Mouse (Mus musculus) CH12.LX (cell line): ENCODE results near the gene Tshz2. TPM values are rescaled to one million over a fixed set of nuclear protein-coding genes. Genes with fewer than 3 reads are reported as not detected.

Source experiments
- DNase-seq: peaks from one replicate; pipeline ENCODE4 v3.0.0-alpha.2; 2013; ENCODE audit errors: extremely low read depth
- H3K27ac ChIP-seq: 2 replicates; pipeline ENCODE4 v1.5.1; 2012; ENCODE audit warnings: low read depth, mild to moderate bottlenecking, control low read depth, moderate library complexity; ENCODE audit not compliant: insufficient read depth
- H3K27me3 ChIP-seq: replicated peaks from 2 replicates; pipeline ENCODE3; 2012; ENCODE audit warnings: inconsistent platforms
- H3K36me3 ChIP-seq, 2 experiments: replicated peaks in 1 of 2; 2 replicates each; pipeline versions ENCODE3 to v1.6.1; 2012; ENCODE audit warnings: inconsistent platforms in 1 of 2, low read length in 1 of 2, mild to moderate bottlenecking in 1 of 2, mixed read lengths in 1 of 2, moderate library complexity in 1 of 2; ENCODE audit not compliant: control insufficient read depth in 1 of 2, insufficient read depth in 1 of 2
- H3K4me1 ChIP-seq, 2 experiments: 2 replicates each; pipeline ENCODE4 v1.6.1; 2012; ENCODE audit warnings: inconsistent platforms in 1 of 2, moderate library complexity in 1 of 2; ENCODE audit not compliant: insufficient read depth in 2 of 2, control insufficient read depth in 1 of 2
- H3K4me2 ChIP-seq: 2 replicates; pipeline ENCODE4 v1.6.1; 2012; ENCODE audit warnings: low read depth, mild to moderate bottlenecking, control low read depth; ENCODE audit not compliant: poor library complexity, insufficient read depth, severe bottlenecking
- H3K4me3 ChIP-seq, 3 experiments: fragments of 150-350 bp in 1 of 3; sonication (generic) in 1 of 3; replicated peaks in 1 of 3; 2 replicates each; pipeline versions ENCODE3 to v1.5.1; 2011 to 2012; ENCODE audit warnings: low read depth in 2 of 3, low read length in 2 of 3, mild to moderate bottlenecking in 2 of 3, moderate library complexity in 2 of 3, control low read depth in 1 of 3, improper control_type of control experiment in 1 of 3, inconsistent platforms in 1 of 3, mixed read lengths in 1 of 3; ENCODE audit not compliant: poor library complexity in 1 of 3
- H3K79me2 ChIP-seq: replicated peaks from 2 replicates; pipeline ENCODE4 v1.6.1; 2012; ENCODE audit warnings: mild to moderate bottlenecking, moderate library complexity; ENCODE audit not compliant: control insufficient read depth, poor library complexity, insufficient read depth, severe bottlenecking; ENCODE audit errors: extremely low read depth
- H3K9ac ChIP-seq: 2 replicates; pipeline ENCODE4 v1.6.1; 2012; ENCODE audit warnings: low read depth, mild to moderate bottlenecking, control low read depth, moderate library complexity; ENCODE audit not compliant: insufficient read depth
- H3K9me3 ChIP-seq: replicated peaks from 2 replicates; pipeline ENCODE3; 2012; ENCODE audit warnings: low read length, inconsistent platforms, mixed read lengths
- CTCF ChIP-seq, 2 experiments: IDR thresholded peaks in 1 of 2; conservative IDR thresholded peaks in 1 of 2; 2 replicates each; pipeline ENCODE4 v1.5.1; 2011 to 2012; ENCODE audit warnings: low read depth in 2 of 2, low read length in 2 of 2, improper control_type of control experiment in 1 of 2, inconsistent platforms in 1 of 2, mild to moderate bottlenecking in 1 of 2, moderate library complexity in 1 of 2
- ELF1 ChIP-seq: IDR thresholded peaks from 2 replicates; pipeline ENCODE4 v1.6.1; 2014; ENCODE audit warnings: low read depth, mild to moderate bottlenecking, inconsistent platforms, low read length, improper control_type of control experiment
- EP300 ChIP-seq: IDR thresholded peaks from 2 replicates; pipeline ENCODE4 v1.6.1; 2011; ENCODE audit warnings: low read length, improper control_type of control experiment
- GABPA ChIP-seq: IDR thresholded peaks from 2 replicates; pipeline ENCODE4 v1.6.1; 2012; ENCODE audit warnings: low read depth, low read length, improper control_type of control experiment, inconsistent platforms; ENCODE audit not compliant: insufficient replicate concordance
- IRF4 ChIP-seq: IDR thresholded peaks from 2 replicates; pipeline ENCODE4 v1.6.1; 2014; ENCODE audit warnings: low read depth, mild to moderate bottlenecking, inconsistent platforms, low read length, improper control_type of control experiment
- MAFK ChIP-seq: IDR thresholded peaks from 2 replicates; pipeline ENCODE4 v1.6.1; 2011; ENCODE audit warnings: low read length, improper control_type of control experiment; ENCODE audit not compliant: insufficient replicate concordance
- MAZ ChIP-seq: IDR thresholded peaks from 2 replicates; pipeline ENCODE4 v1.6.1; 2012; ENCODE audit warnings: low read depth, mild to moderate bottlenecking, inconsistent platforms, low read length, improper control_type of control experiment, moderate library complexity
- MEF2A ChIP-seq: IDR thresholded peaks from 2 replicates; pipeline ENCODE4 v1.6.1; 2014; ENCODE audit warnings: low read depth, mild to moderate bottlenecking, inconsistent platforms, low read length, improper control_type of control experiment, borderline replicate concordance
- NELFE ChIP-seq: IDR thresholded peaks from 2 replicates; pipeline ENCODE4 v1.6.1; 2011; ENCODE audit warnings: low read depth, low read length, improper control_type of control experiment
- PAX5 ChIP-seq: IDR thresholded peaks from 2 replicates; pipeline ENCODE4 v1.6.1; 2012; ENCODE audit warnings: low read length, inconsistent platforms, mixed read lengths
- RAD21 ChIP-seq: IDR thresholded peaks from 2 replicates; pipeline ENCODE4 v1.6.1; 2011; ENCODE audit warnings: low read depth, mild to moderate bottlenecking, low read length, improper control_type of control experiment, moderate library complexity
- SIN3A ChIP-seq: IDR thresholded peaks from 2 replicates; pipeline ENCODE4 v1.6.1; 2012; ENCODE audit warnings: low read length, improper control_type of control experiment, inconsistent platforms
- TBP ChIP-seq: conservative IDR thresholded peaks from 2 replicates; pipeline ENCODE4 v1.6.1; 2011; ENCODE audit warnings: low read depth, low read length, improper control_type of control experiment
- TCF12 ChIP-seq: IDR thresholded peaks from 2 replicates; pipeline ENCODE4 v1.6.1; 2014; ENCODE audit warnings: low read depth, mild to moderate bottlenecking, inconsistent platforms, low read length, improper control_type of control experiment
- USF1 ChIP-seq: IDR thresholded peaks from 2 replicates; pipeline ENCODE4 v1.6.1; 2014; ENCODE audit warnings: low read depth, mild to moderate bottlenecking, inconsistent platforms, low read length, improper control_type of control experiment
- ZC3H11A ChIP-seq: IDR thresholded peaks from 2 replicates; pipeline ENCODE4 v1.6.1; 2012; ENCODE audit warnings: low read depth, mild to moderate bottlenecking, inconsistent platforms, low read length, improper control_type of control experiment
- dilution Hi-C: fragments of 300-500 bp; cut with MboI; formaldehyde crosslinking; loops from 2 replicates; pipeline ENCODE4 v1.14.3; 2020; ENCODE audit warnings: low sequenced_read_pairs; ENCODE audit not compliant: extremely low pct_unique_long_range_greater_than_20kb, extremely low pct_ligation_motif_present
- in situ Hi-C: fragments of 300-500 bp; cut with MboI; formaldehyde crosslinking; loops from 3 replicates; pipeline ENCODE4 v1.14.3; 2019; ENCODE audit warnings: low sequenced_read_pairs, low pct_ligation_motif_present, low pct_unique_long_range_greater_than_20kb, mixed read lengths
- polyA plus RNA-seq: library from polyadenylated mRNA; unstranded; fragments of >175 nt; gene quantifications from 2 replicates; pipeline ENCODE4 v1.2.1, GENCODE M21; 2012; ENCODE audit warnings: low read depth; ENCODE audit not compliant: insufficient read length
- total RNA-seq, 2 experiments: library from RNA; depleted of rRNA; stranded (reverse); fragments of 300-350 nt in 1 of 2; fragments of >200 nt in 1 of 2; gene quantifications; 2 replicates each; pipeline ENCODE4 v1.2.3; 2012 to 2014

The Tshz2 gene
- total and polyA plus RNA-seq, 3 experiments = not detected

DNA sequence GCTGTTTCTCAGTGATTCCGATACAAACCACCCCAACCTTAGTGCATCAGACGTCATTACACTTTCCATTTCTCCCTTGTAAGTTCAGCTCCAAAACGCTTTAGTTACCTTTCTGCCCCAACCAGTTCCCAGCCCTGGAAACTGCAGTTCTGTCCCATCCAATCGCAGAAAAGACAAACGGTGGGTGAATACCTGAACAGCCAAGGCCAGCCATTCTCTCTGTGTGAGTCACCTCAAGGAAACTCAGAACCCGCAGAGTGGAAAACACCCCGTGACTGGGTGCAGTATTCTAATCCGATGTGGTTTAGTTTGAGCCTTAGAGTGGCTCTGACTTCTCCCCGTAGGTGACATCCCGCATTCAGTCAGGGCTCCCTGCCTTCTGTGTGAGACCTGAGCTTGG, 43.1 kb upstream of the Tshz2 start:
- H3K36me3 ChIP-seq = no peaks in the 10 kb centered on the region
- TF ChIP-seq SIN3A = no peak
- H3K27me3 ChIP-seq = no peaks in the 10 kb centered on the region
- H3K4me1 ChIP-seq = no peaks in the 10 kb centered on the region
- H3K79me2 ChIP-seq = no peaks in the 10 kb centered on the region
- H3K4me3 ChIP-seq = no peak overlapping the region
- dilution Hi-C loops = no loop called here
- in situ Hi-C loops = no loop called here
- no peak overlapping the region for H3K9ac ChIP-seq
- H3K9me3 ChIP-seq = peaks cover 84% of the 10 kb centered on the region
- no peak overlapping the region for H3K4me2 ChIP-seq
- no peak overlapping the region for H3K27ac ChIP-seq
- no peak for DNase-seq

DNA sequence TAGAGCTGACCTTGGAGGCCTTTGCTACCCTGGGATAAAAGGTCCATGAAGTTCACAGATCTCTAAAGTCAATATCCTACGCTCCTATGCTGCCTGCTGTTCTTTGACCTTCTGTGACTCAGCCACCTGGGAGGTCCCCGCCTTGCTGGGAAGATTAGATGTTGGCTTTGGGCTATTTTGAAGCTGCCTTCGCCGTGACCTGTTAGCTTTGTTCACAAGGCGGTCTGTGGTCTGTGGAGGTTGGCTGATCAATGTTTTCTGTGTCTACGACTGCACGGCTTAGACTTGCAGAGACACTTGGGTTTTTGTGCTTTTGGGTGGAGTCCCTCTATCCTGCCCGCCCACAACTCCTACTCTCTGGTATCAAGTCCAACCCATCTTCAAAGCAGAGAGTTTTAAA, 42.4 kb upstream of the Tshz2 start:
- no peak for DNase-seq
- H3K9ac ChIP-seq = no peak overlapping the region
- peaks cover 80% of the 10 kb centered on the region for H3K9me3 ChIP-seq
- no peak overlapping the region for H3K4me2 ChIP-seq
- H3K27ac ChIP-seq = no peak overlapping the region
- H3K4me3 ChIP-seq = no peak overlapping the region
- no peaks in the 10 kb centered on the region for H3K27me3 ChIP-seq
- no peaks in the 10 kb centered on the region for H3K36me3 ChIP-seq
- TF ChIP-seq MAFK (no peak), CTCF (conservative IDR thresholded peaks at IDR 0.05 in 1 of 2, IDR thresholded peaks at IDR 0.05 in 1 of 2; ENCODE audit: low read depth in 2 of 2, low read length in 2 of 2) (no peak), EP300 (no peak), MAZ (no peak), ELF1 (no peak), IRF4 (no peak), PAX5 (no peak), SIN3A (no peak), MEF2A (no peak), TCF12 (no peak), NELFE (no peak), ZC3H11A (no peak), RAD21 (no peak)
- no peaks in the 10 kb centered on the region for H3K4me1 ChIP-seq
- dilution Hi-C loops = no loop called here
- in situ Hi-C loops = no loop called here
- H3K79me2 ChIP-seq = no peaks in the 10 kb centered on the region

GRCm38 (mm10) chr2:169593742-169594141, 39.1 kb upstream of the Tshz2 start:
- H3K4me3 ChIP-seq = no peak overlapping the region
- peaks cover 87% of the 10 kb centered on the region for H3K9me3 ChIP-seq
- H3K27me3 ChIP-seq = no peaks in the 10 kb centered on the region
- no peaks in the 10 kb centered on the region for H3K79me2 ChIP-seq
- in situ Hi-C loops (no loop called here), dilution Hi-C loops (no loop called here)
- H3K27ac ChIP-seq = no peak overlapping the region
- H3K36me3 ChIP-seq = no peaks in the 10 kb centered on the region
- H3K4me2 ChIP-seq = no peak overlapping the region
- H3K4me1 ChIP-seq = no peaks in the 10 kb centered on the region
- DNase-seq = no peak
- TF ChIP-seq RAD21 (no peak), ZC3H11A (no peak), USF1 (no peak), GABPA (no peak), SIN3A (no peak), TBP (no peak)
- H3K9ac ChIP-seq = no peak overlapping the region
